Mouse (Mus musculus) thymus, postnatal 14 days (tissue): ENCODE measurements around the gene Stbd1.

Source experiments
- DNase-seq: peaks from one replicate; pipeline ENCODE4 v3.0.0; 2021

Stbd1 gene

DNA sequence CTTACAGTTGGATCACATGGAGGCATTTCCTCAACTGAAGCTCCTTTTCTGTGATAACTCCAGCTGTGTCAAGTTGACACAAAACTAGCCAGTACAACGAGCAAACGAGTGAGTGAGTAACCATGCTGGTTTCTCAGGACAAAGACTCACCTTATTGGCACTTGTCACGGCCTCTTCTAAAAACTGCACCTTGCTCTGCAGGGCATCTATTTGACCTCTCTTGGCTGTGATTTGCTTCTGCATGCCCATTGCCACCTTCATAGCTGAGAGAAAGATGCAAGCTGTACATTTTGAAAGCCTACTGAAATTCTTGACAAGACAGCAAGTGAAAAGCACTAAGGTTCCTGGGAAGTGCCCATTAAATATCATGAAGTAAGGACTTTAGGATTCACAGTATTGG is 38.0 kb downstream of the Stbd1 start:
- no peak for DNase-seq
